Mouse (Mus musculus) 416B (cell line): ENCODE data around the gene Bicral.
"Not testable (repeated sequence)": the region's sequence is repeated elsewhere in the genome, so short reads cannot be mapped to it uniquely, and the experiment has no call there.

ENCODE experiments used
- DNase-seq: peaks from one replicate; pipeline ENCODE4 v3.0.0; 2011; ENCODE audit warnings: low read depth

The Bicral gene

GRCm38 (mm10) chr17:46874133-46874532 lies 15.9 kb upstream of the Bicral start:
- peak; percentile 85 for DNase-seq

GRCm38 (mm10) chr17:46872806-46873205 lies 14.5 kb upstream of the Bicral start:
- DNase-seq = no peak

GRCm38 (mm10) chr17:46870913-46871312 lies 12.6 kb upstream of the Bicral start:
- DNase-seq = no peak

- peak; percentile 40 for DNase-seq
Measured at GRCm38 (mm10) chr17:46870204-46870798, 12.0 kb upstream of the Bicral start.

- peak; percentile 68 for DNase-seq
Measured at GRCm38 (mm10) chr17:46866836-46867235, 8.6 kb upstream of the Bicral start.

GRCm38 (mm10) chr17:46864566-46865195 lies 6.4 kb upstream of the Bicral start:
- no peak for DNase-seq

- DNase-seq = no peak
Measured at GRCm38 (mm10) chr17:46860120-46860519, 1.8 kb upstream of the Bicral start.

- DNase-seq = peak; percentile 70
Measured at GRCm38 (mm10) chr17:46858749-46859444, 615 bp upstream of the Bicral start.

- DNase-seq = peak; percentile 87
Measured at GRCm38 (mm10) chr17:46857361-46857902, 850 bp downstream of the Bicral start.

- peak; percentile 72 for DNase-seq
Measured at GRCm38 (mm10) chr17:46856471-46857360, 1.6 kb downstream of the Bicral start.

- DNase-seq = peak; percentile 49
Measured at GRCm38 (mm10) chr17:46856107-46856388, 2.2 kb downstream of the Bicral start.

- DNase-seq = peak; percentile 46
Measured at GRCm38 (mm10) chr17:46855328-46856106, 2.8 kb downstream of the Bicral start.

- DNase-seq = no peak
Measured at GRCm38 (mm10) chr17:46854640-46855110, 3.6 kb downstream of the Bicral start.

- DNase-seq = no peak
Measured at GRCm38 (mm10) chr17:46854096-46854495, 4.2 kb downstream of the Bicral start.

- DNase-seq = peak; percentile 28
Measured at GRCm38 (mm10) chr17:46853281-46853680, 5.0 kb downstream of the Bicral start.

- peak; percentile 47 for DNase-seq
Measured at GRCm38 (mm10) chr17:46852725-46853124, 5.6 kb downstream of the Bicral start.

GRCm38 (mm10) chr17:46847206-46847605 lies 11.1 kb downstream of the Bicral start:
- no peak for DNase-seq

GRCm38 (mm10) chr17:46846573-46846972 lies 11.7 kb downstream of the Bicral start:
- not testable (repeated sequence) for DNase-seq

GRCm38 (mm10) chr17:46845262-46845661 lies 13.0 kb downstream of the Bicral start:
- DNase-seq = no peak

GRCm38 (mm10) chr17:46844811-46845210 lies 13.5 kb downstream of the Bicral start:
- DNase-seq = no peak

- DNase-seq = no peak
Measured at GRCm38 (mm10) chr17:46843716-46844115, 14.6 kb downstream of the Bicral start.
